Mouse (Mus musculus): Measurements from ENCODE around the gene Ptger2. TPM values are rescaled to one million over a fixed set of nuclear protein-coding genes. Genes with fewer than 3 reads are reported as not detected.
"Not testable (repeated sequence)": the region's sequence is repeated elsewhere in the genome, so short reads cannot be mapped to it uniquely, and the experiment has no call there.

Gene Ptger2
- polyA plus RNA-seq (2012; rRNA removed) = 6.8 and 7.1 TPM in 2 replicates

DNA sequence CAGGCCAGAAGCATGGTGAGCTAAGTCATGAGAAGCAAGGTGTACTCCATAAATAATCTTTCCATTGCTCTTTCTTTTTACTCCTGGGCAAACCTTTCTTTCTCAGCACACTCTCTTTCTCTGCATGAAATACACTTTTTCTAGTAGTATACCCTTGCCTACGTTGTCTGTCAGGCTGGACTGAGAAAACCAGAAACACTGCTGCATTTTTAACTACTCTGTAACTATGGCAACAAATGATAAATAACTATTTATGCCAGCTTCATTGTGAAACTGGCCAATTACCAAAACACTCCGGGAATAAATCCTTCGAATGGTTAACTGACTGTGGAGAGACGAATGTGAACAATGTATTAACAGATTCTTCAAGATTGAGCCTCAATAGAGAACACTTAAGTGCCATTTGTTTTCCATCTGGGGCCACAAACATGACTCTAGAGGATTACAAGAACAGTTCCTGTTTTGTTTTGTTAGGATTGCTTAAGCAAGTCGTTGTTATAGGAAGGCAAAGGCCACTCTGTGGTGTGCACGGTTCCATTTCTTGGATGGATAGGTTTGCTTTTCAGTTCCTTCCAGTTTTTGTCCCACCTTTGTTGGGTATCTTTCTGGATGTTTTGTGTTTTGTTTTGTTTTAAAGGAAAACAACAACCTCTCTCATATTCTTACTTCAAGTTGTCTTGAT lies at the start of gene Ptger2:
Gene Ptger2, plus strand, starts transcription at position 522 of the 682 bp plus-strand sequence.
- 46% methylated on average over 6 of the region's 6 CpGs for WGBS
- not testable (repeated sequence) for DNase-seq; H3K4me1 ChIP-seq (ENCODE audit: control insufficient read depth, insufficient read depth, low read length)
- peak within 1 kb of the TSS; percentile 91 for H3K4me3 ChIP-seq (replicated peaks; ENCODE audit: extremely low read depth, low read depth, low read length)

GRCm38 (mm10) chr14:44960746-44961145 lies 27.2 kb upstream of the Ptger2 start:
- TF ChIP-seq CTCF (IDR thresholded peaks at IDR 0.05; ENCODE audit: insufficient read depth, low read length) = no peak
- TF ChIP-seq POLR2A (IDR thresholded peaks at IDR 0.05; ENCODE audit: borderline replicate concordance, extremely low read depth, low read depth, low read length) = no peak
- Histone ChIP-seq H3K4me1 (ENCODE audit: control insufficient read depth, insufficient read depth, low read length) (no peaks in the 10 kb centered on the region), H3K4me3 (replicated peaks; ENCODE audit: extremely low read depth, low read depth, low read length) (no peak overlapping the region)
- WGBS = 71% methylated on average over 1 of the region's 1 CpGs
- DNase-seq = no peak

GRCm38 (mm10) chr14:44977278-44977677 lies 10.7 kb upstream of the Ptger2 start:
- DNase-seq = peak; percentile 52
- H3K4me3 ChIP-seq (replicated peaks; ENCODE audit: extremely low read depth, low read depth, low read length); H3K4me1 ChIP-seq (ENCODE audit: control insufficient read depth, insufficient read depth, low read length): not testable (repeated sequence)
- peak; percentile 35; the same call in 1 of the 2 replicates for TF ChIP-seq CTCF (IDR thresholded peaks at IDR 0.05; ENCODE audit: insufficient read depth, low read length)
- 3% methylated on average over 4 of the region's 4 CpGs for WGBS

- Histone ChIP-seq H3K4me1 (ENCODE audit: control insufficient read depth, insufficient read depth, low read length) (no peaks in the 10 kb centered on the region), H3K4me3 (replicated peaks; ENCODE audit: extremely low read depth, low read depth, low read length) (no peak overlapping the region)
- 19% methylated on average over 3 of the region's 3 CpGs for WGBS
- DNase-seq = no peak
- TF ChIP-seq POLR2A (IDR thresholded peaks at IDR 0.05; ENCODE audit: borderline replicate concordance, extremely low read depth, low read depth, low read length) (no peak), CTCF (IDR thresholded peaks at IDR 0.05; ENCODE audit: insufficient read depth, low read length) (no peak)
Observed at GRCm38 (mm10) chr14:44979887-44980286, 8.1 kb upstream of the Ptger2 start.

- 8% methylated on average over 4 of the region's 4 CpGs for WGBS
- Histone ChIP-seq H3K4me1 (ENCODE audit: control insufficient read depth, insufficient read depth, low read length) (no peaks in the 10 kb centered on the region), H3K4me3 (replicated peaks; ENCODE audit: extremely low read depth, low read depth, low read length) (no peak overlapping the region)
- DNase-seq = no peak
- no peak for TF ChIP-seq POLR2A (IDR thresholded peaks at IDR 0.05; ENCODE audit: borderline replicate concordance, extremely low read depth, low read depth, low read length)
- no peak for TF ChIP-seq CTCF (IDR thresholded peaks at IDR 0.05; ENCODE audit: insufficient read depth, low read length)
Observed at GRCm38 (mm10) chr14:44981490-44981889, 6.5 kb upstream of the Ptger2 start.

GRCm38 (mm10) chr14:44984106-44984505 lies 3.9 kb upstream of the Ptger2 start:
- no peak for TF ChIP-seq CTCF (IDR thresholded peaks at IDR 0.05; ENCODE audit: insufficient read depth, low read length)
- TF ChIP-seq POLR2A (IDR thresholded peaks at IDR 0.05; ENCODE audit: borderline replicate concordance, extremely low read depth, low read depth, low read length) = no peak
- 51% methylated on average over 9 of the region's 9 CpGs for WGBS
- no peaks in the 10 kb centered on the region for H3K4me1 ChIP-seq (ENCODE audit: control insufficient read depth, insufficient read depth, low read length)
- DNase-seq = no peak
- no peak overlapping the region for H3K4me3 ChIP-seq (replicated peaks; ENCODE audit: extremely low read depth, low read depth, low read length)

- no peak for DNase-seq
- Histone ChIP-seq H3K4me3 (replicated peaks; ENCODE audit: extremely low read depth, low read depth, low read length) (no peak overlapping the region), H3K4me1 (ENCODE audit: control insufficient read depth, insufficient read depth, low read length) (peaks cover 3% of the 10 kb centered on the region)
- TF ChIP-seq CTCF (IDR thresholded peaks at IDR 0.05; ENCODE audit: insufficient read depth, low read length) (no peak), POLR2A (IDR thresholded peaks at IDR 0.05; ENCODE audit: borderline replicate concordance, extremely low read depth, low read depth, low read length) (no peak)
Observed at GRCm38 (mm10) chr14:44986248-44986647, 1.7 kb upstream of the Ptger2 start.

DNA sequence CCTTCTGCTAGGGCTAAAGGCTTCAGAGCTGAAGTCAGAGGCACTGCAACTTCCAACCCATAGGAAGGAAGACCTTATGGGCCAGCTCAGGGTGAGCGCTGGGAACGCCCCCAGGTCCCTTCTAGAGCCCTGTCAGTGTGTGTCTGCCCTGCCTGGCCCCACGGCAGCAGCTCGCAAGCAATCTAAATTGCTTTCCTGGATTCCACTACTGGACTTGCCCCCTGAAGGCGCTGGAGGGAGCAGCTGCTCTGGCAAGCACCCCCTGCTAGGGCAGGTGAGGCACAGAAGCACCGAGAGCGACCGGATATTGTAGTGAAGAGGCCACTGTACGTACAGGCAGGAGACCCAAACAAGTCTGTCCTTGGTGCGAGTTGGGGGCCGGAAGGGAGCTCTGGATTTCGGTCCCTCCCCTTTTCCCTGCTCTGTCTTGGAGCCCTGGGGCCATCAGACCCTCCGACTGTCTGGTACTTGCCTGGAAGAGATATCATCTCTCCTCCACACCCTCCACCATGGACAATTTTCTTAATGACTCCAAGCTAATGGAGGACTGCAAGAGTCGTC lies 541 bp downstream of the Ptger2 start:
- Histone ChIP-seq H3K4me1 (ENCODE audit: control insufficient read depth, insufficient read depth, low read length) (peaks cover 3% of the 10 kb centered on the region), H3K4me3 (replicated peaks; ENCODE audit: extremely low read depth, low read depth, low read length) (peak overlapping the region; percentile 91)
- TF ChIP-seq POLR2A (IDR thresholded peaks at IDR 0.05; ENCODE audit: borderline replicate concordance, extremely low read depth, low read depth, low read length) (no peak), CTCF (IDR thresholded peaks at IDR 0.05; ENCODE audit: insufficient read depth, low read length) (no peak)
- no peak for DNase-seq
- 4% methylated on average over 14 of the region's 14 CpGs for WGBS

DNA sequence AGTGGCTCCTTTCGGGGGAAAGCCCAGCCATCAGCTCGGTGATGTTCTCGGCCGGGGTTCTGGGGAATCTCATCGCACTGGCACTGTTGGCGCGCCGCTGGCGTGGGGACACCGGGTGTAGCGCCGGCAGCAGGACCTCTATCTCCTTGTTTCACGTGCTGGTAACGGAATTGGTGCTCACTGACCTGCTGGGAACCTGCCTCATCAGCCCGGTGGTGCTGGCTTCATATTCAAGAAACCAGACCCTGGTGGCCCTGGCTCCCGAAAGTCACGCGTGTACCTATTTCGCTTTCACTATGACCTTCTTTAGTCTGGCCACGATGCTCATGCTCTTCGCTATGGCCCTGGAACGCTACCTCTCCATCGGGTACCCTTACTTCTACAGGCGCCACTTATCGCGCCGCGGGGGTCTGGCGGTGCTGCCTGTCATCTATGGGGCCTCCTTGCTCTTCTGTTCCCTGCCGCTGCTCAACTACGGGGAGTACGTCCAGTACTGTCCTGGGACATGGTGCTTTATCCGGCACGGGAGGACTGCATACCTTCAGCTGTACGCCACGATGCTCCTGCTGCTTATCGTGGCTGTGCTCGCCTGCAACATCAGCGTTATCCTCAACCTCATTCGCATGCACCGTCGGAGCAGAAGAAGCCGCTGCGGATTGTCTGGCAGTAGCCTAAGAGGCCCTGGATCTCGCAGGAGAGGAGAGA lies 1.2 kb downstream of the Ptger2 start:
- no peak for DNase-seq
- TF ChIP-seq POLR2A (IDR thresholded peaks at IDR 0.05; ENCODE audit: borderline replicate concordance, extremely low read depth, low read depth, low read length) (no peak), CTCF (IDR thresholded peaks at IDR 0.05; ENCODE audit: insufficient read depth, low read length) (no peak)
- peak overlapping the region; percentile 91 for H3K4me3 ChIP-seq (replicated peaks; ENCODE audit: extremely low read depth, low read depth, low read length)
- H3K4me1 ChIP-seq (ENCODE audit: control insufficient read depth, insufficient read depth, low read length) = peaks cover 3% of the 10 kb centered on the region
- 3% methylated on average over 45 of the region's 45 CpGs for WGBS

DNA sequence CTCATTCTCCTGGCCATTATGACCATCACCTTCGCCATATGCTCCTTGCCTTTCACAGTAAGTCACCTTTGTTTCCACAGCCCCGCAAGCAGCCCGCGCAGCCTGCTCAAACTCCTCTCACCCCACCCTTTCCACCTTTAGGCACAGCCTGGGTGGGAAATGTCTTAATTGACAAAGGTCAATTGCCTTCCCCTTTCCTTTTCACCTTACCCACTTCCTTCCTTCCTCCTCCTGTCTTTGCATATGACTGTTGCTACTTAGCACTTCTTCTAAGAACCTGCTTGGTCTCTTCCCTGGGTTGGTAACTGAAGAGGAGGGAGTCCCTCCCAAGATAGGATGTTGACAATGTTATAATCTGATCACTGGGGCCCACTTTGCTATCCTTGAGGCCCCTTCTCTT lies 1.8 kb downstream of the Ptger2 start:
- Histone ChIP-seq H3K4me1 (ENCODE audit: control insufficient read depth, insufficient read depth, low read length) (peaks cover 3% of the 10 kb centered on the region), H3K4me3 (replicated peaks; ENCODE audit: extremely low read depth, low read depth, low read length) (peak overlapping the region; percentile 91)
- TF ChIP-seq CTCF (IDR thresholded peaks at IDR 0.05; ENCODE audit: insufficient read depth, low read length) (no peak), POLR2A (IDR thresholded peaks at IDR 0.05; ENCODE audit: borderline replicate concordance, extremely low read depth, low read depth, low read length) (no peak)
- DNase-seq = no peak
- WGBS = 31% methylated on average over 4 of the region's 4 CpGs
